Mouse (Mus musculus) ES-CJ7 (cell line): Measurements from ENCODE around the gene Gm11568.
A peak's percentile ranks its signal among the peaks of the same experiment; 100 is the strongest.
"Not testable (repeated sequence)": the region's sequence is repeated elsewhere in the genome, so short reads cannot be mapped to it uniquely, and the experiment has no call there.

ENCODE experiments used
- DNase-seq: peaks from one replicate; pipeline ENCODE4 v3.0.0; 2011; ENCODE audit warnings: low read depth, low spot score

The Gm11568 gene

DNA sequence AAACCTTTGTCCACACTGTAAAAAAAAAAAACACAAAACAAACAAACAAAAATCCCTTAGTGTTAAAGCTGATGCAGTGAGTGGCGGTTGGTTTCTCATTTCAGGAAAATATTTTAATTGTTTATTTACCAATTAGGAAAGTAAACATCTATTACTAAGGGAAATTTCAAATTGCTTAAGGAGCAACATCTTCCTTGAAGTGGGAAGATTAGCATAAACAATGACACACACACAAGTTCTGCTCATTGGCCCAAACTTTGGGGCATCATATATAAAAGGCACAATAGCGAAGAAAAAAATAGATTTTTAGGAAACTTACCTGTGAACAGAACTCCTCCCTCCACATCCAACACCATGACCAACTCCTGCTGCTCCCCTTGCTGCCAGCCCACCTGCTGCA lies at the start of gene Gm11568:
Gene Gm11568 (plus strand): TSS at position 301 of the 400 bp plus-strand sequence.
- no peak for DNase-seq

DNA sequence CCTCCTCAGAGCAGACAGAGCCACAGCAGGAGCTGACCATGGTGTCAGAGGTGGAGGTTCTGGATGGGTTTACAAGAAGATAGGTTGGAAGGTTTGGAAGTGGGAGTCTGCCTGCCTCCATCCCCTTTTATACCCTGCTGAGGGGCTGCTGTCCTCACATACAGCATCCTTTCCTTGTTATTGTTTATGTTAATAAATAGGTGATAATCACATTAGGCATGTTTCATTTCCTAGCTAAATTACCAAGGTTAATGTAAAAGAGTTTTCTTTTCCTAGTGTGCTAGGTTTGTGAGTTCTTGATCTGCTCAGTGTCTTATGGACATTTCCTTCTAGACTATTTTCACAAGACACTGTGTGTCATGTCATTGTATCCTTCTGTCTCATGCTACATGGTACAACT lies 47.9 kb upstream of the Gm11568 start, which contains the start of gene Krtap4-13:
Gene Krtap4-13 (minus strand): TSS at position 101 of the 400 bp plus-strand sequence.
- DNase-seq: not testable (repeated sequence)

DNA sequence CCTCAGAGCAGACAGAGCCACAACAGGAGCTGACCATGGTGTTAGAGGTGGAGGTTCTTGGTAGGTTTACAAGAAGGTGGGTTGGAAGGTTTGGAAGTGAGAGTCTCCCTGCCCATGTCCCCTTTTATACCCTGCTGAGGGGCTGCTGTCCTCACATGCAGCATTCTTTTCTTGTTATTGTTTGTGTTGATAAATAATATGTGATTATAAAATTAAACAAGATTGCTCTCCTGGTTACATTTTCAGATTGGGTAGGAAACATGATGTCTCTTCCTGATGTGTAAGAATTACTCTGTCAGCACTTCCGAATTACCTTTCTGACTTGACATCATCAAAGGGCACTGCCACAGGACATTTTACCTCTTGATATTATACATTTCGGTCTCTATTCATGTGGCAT lies 42.2 kb upstream of the Gm11568 start, which contains the start of gene Gm11564:
Gene Gm11564 (minus strand): TSS at position 101 of the 400 bp plus-strand sequence.
- DNase-seq: not testable (repeated sequence)

DNA sequence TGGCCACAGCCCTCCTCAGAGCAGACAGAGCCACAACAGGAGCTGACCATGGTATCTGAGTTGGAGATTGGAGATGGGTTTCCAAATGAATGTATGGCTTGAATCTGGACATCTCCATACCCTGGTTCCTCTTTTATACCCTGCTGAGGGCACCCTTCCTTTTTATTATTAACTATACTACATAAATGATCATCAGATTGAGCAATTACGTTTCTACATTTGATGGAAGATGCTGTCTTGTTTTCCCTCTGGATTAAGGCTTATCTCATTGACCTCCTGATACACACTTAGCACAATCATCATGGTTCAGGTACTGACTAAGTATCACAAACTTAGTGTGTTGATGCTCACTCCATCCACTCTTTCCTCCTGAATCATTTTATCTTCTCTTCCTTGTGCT lies 19.8 kb upstream of the Gm11568 start, which contains the start of gene 2300003K06Rik:
Gene 2300003K06Rik (minus strand): TSS at position 101 of the 400 bp plus-strand sequence.
- no peak for DNase-seq

DNA sequence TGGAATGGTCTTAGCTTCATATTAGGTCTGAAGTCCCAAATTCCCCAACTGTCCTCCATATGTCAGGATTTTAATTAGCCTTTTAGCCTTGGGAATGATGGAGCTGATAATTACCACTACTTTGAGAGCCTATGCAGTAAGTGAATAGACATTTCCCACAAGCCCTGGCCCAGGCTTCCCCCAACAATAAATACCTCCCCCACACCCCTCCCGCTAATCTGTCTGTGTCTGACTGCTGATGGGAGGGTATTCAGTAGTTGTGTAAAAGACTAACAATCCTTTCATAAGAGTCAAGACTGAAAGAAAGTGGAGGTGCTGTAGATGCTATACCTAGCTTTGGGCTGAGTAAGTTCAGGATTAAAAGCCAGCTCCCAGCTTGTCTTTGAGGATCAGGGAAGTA lies 15.5 kb upstream of the Gm11568 start:
- no peak for DNase-seq

DNA sequence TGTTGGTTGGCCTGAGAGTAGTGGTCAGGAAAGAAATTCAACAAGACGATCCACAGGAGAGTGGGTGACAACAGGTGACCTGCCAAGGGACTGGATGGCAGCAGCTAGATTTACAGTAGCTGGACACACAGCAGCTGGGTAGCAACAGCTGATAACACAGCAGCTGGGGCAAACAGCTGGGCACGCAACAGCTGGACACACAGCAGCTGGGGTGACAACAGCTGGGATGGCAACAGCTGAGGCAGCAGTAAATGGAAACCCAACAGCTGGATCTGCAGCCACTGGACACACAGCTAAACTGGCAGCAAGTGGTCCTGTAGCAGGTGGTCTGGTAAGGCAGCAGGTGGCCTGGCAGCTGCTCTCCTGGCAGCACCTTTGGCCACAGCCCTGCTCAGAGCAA lies 11.0 kb upstream of the Gm11568 start:
- DNase-seq: no peak

DNA sequence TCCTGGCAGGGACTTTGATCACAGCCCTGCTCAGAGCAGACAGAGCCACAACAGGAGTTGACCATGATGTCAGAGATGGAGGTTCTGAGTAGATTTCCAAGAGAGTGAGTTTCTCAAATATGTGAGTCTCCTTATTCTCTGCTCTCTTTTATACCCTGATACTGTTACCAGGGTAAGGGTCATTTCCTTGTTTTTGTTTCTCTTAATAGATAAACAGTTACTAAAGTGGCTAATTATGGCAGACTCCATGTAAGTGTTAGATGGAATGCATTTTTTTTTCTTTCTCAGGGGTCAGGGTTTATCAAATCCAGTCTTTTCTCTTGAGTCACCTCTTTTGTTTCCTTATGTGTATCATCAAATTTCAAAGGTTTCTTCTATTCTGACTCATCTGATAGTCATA lies 6.2 kb upstream of the Gm11568 start, which contains the start of gene Krtap4-16:
Gene Krtap4-16 (minus strand): TSS at position 101 of the 400 bp plus-strand sequence.
- no peak for DNase-seq

DNA sequence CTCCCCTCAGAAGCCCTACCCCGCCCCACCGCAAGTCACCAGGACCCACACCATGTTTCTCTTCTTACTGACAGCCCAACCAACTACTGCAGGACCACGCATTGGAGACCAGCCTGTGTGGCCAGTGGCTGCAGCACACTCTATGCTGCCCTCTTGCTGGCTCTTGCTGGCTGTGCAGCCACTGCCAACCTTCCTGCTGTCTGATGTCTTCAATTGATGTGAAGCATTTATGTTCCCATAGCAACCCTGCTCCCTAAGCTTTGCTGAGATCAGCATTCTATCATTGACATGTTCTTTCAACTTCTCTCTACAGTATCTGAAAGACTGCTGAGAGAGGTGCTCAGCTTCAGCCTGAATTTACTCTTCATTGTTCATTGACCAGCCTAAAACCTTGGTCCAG lies 3.6 kb upstream of the Gm11568 start:
- DNase-seq: peak; percentile 20

DNA sequence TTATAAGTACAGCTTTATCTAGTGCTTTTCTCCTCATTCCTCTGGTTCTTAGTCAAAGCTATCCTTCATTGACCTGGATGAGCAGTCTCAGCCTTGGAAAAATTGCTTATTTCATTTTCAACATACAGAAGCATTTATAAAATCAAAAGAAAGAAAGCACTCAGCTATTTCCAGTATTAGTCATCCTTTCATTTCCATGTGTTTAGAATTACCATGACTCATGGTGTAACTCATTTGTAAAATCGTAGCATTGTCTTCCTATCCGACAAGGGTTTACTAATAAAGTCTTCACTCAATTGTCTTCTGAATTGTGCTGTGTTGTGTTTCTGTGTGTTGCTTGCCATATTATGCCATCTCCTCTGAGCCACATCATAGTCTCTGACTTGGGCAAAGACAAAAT lies 1.0 kb downstream of the Gm11568 start:
- DNase-seq: no peak

DNA sequence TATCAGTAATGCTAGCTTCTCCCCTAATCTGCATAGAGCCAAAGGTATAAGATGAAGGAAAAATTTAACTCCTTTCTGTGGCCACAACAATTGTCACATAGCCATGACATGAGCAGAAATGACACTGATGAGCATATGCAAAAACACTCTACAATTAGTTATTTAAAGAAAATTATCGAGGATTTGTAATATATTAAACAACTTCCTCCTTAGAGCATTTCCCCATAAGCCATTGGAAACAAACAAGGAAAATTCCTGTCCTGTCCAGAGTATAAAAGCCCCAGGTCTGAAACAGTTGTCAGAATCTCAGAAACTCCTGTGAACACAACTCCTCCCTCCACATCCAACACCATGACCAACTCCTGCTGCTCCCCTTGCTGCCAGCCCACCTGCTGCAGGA lies 6.5 kb downstream of the Gm11568 start, which contains the start of gene Gm11559:
Gene Gm11559 (plus strand): TSS at position 301 of the 400 bp plus-strand sequence.
- DNase-seq: not testable (repeated sequence)

DNA sequence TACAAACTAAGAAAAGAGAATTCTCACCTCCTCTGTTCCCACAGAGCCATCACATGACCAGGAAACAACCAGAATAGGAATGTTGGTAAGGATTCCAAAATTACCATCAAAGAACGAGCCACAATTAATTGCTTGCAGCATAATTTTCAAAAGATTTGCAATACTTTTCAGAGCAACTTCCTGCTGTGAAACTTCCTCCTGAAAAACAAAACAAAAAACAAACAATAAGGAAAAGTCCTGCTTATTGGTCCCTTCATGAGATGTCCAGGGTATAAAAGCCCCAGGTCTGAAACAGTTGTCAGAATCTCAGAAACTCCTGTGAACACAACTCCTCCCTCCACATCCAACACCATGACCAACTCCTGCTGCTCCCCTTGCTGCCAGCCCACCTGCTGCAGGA lies 15.4 kb downstream of the Gm11568 start, which contains the start of gene Krtap9-1:
Gene Krtap9-1 (plus strand): TSS at position 301 of the 400 bp plus-strand sequence.
- not testable (repeated sequence) for DNase-seq

DNA sequence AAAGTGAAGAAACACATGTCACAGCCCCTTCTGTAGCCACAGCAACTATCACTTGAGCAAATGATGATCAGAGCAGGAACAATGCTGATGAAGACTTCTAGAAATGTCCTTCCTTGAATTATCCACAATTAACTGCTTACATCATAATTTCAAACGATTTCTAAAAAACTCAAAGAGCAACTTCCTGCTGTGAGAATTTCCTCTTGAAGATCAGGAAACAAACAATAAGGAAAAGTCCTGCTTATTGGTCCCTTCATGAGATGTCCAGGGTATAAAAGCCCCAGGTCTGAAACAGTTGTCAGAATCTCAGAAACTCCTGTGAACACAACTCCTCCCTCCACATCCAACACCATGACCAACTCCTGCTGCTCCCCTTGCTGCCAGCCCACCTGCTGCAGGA lies 21.2 kb downstream of the Gm11568 start, which contains the start of gene Gm11567:
Gene Gm11567 (plus strand): TSS at position 301 of the 400 bp plus-strand sequence.
- DNase-seq: not testable (repeated sequence)

DNA sequence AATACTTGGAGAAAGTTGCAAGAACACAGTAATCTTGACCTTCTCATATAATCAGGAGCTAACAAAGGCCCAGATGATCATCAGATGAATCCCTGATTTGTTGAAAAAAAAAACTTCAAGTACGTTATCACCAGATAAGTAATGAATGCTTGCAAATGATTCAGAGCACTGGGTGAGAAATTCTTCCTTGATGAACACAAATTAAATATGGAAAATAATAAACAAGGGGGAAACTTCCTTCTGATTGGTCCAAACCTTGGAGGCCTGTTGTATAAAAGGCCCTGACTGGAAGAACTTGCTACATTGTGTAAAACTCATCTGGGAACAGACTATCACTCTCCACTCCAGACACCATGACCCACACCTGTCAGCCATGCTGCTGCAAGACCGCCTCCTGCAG lies 49.9 kb downstream of the Gm11568 start, which contains the start of gene Krtap31-1:
Gene Krtap31-1 (plus strand): TSS at position 301 of the 400 bp plus-strand sequence.
- no peak for DNase-seq
